Mouse (Mus musculus): ENCODE measurements around the gene Aox3. TPM values are rescaled to one million over a fixed set of nuclear protein-coding genes. Genes with fewer than 3 reads are reported as not detected.

The Aox3 gene
- polyA plus RNA-seq, 1 experiment from 2014 or later, result 0.91 TPM

- Histone ChIP-seq H3K9me3 (ENCODE audit: low read depth, low read length) (no peaks in the 10 kb centered on the region), H3K9ac (no peak overlapping the region), H3K4me1 (ENCODE audit: insufficient read depth) (no peaks in the 10 kb centered on the region), H3K27me3 (ENCODE audit: insufficient read depth, low read length) (no peaks in the 10 kb centered on the region), H3K4me3 (ENCODE audit: low read depth, low read length) (no peak overlapping the region), H3K4me2 (no peak overlapping the region), H3K27ac (ENCODE audit: low read depth) (no peak overlapping the region), H3K36me3 (ENCODE audit: insufficient read depth) (no peaks in the 10 kb centered on the region)
- WGBS, result 47% methylated on average over 5 of the region's 5 CpGs
- peak; percentile 15 for DNase-seq
- peak; percentile 44 for TF ChIP-seq CTCF (IDR thresholded peaks at IDR 0.05; ENCODE audit: low read depth)
- ATAC-seq (ENCODE audit: insufficient read depth), result no peak
Measured at GRCm38 (mm10) chr1:58235405-58235804, 122.5 kb downstream of the Aox3 start.

GRCm38 (mm10) chr1:58237527-58238299 lies 124.8 kb downstream of the Aox3 start:
- Histone ChIP-seq H3K36me3 (ENCODE audit: insufficient read depth) (no peaks in the 10 kb centered on the region), H3K4me1 (ENCODE audit: insufficient read depth) (no peaks in the 10 kb centered on the region), H3K27me3 (ENCODE audit: insufficient read depth, low read length) (no peaks in the 10 kb centered on the region), H3K27ac (ENCODE audit: low read depth) (no peak overlapping the region), H3K4me2 (no peak overlapping the region), H3K9ac (no peak overlapping the region), H3K9me3 (ENCODE audit: low read depth, low read length) (no peaks in the 10 kb centered on the region), H3K4me3 (ENCODE audit: low read depth, low read length) (no peak overlapping the region)
- WGBS, result 64% methylated on average over 4 of the region's 4 CpGs
- TF ChIP-seq CTCF (IDR thresholded peaks at IDR 0.05; ENCODE audit: low read depth), result no peak
- peak; percentile 47; the same call in 1 of the 2 replicates for ATAC-seq (ENCODE audit: insufficient read depth)
- DNase-seq, result peak; percentile 59

GRCm38 (mm10) chr1:58238440-58238839 lies 125.5 kb downstream of the Aox3 start:
- ATAC-seq (ENCODE audit: insufficient read depth) (no peak), DNase-seq (no peak)
- H3K4me3 ChIP-seq (ENCODE audit: low read depth, low read length), result no peak overlapping the region
- TF ChIP-seq CTCF (IDR thresholded peaks at IDR 0.05; ENCODE audit: low read depth), result no peak
- WGBS, result 71% methylated on average over 5 of the region's 5 CpGs
- H3K27ac ChIP-seq (ENCODE audit: low read depth), result no peak overlapping the region
- no peaks in the 10 kb centered on the region for H3K4me1 ChIP-seq (ENCODE audit: insufficient read depth)
- H3K9me3 ChIP-seq (ENCODE audit: low read depth, low read length), result no peaks in the 10 kb centered on the region
- H3K9ac ChIP-seq, result no peak overlapping the region
- H3K27me3 ChIP-seq (ENCODE audit: insufficient read depth, low read length), result no peaks in the 10 kb centered on the region
- H3K36me3 ChIP-seq (ENCODE audit: insufficient read depth), result no peaks in the 10 kb centered on the region
- H3K4me2 ChIP-seq, result no peak overlapping the region

GRCm38 (mm10) chr1:58238961-58239360 lies 126.0 kb downstream of the Aox3 start:
- no peak for TF ChIP-seq CTCF (IDR thresholded peaks at IDR 0.05; ENCODE audit: low read depth)
- Histone ChIP-seq H3K9ac (no peak overlapping the region), H3K4me3 (ENCODE audit: low read depth, low read length) (no peak overlapping the region), H3K4me1 (ENCODE audit: insufficient read depth) (no peaks in the 10 kb centered on the region), H3K36me3 (ENCODE audit: insufficient read depth) (no peaks in the 10 kb centered on the region), H3K27me3 (ENCODE audit: insufficient read depth, low read length) (no peaks in the 10 kb centered on the region), H3K9me3 (ENCODE audit: low read depth, low read length) (no peaks in the 10 kb centered on the region), H3K4me2 (no peak overlapping the region), H3K27ac (ENCODE audit: low read depth) (no peak overlapping the region)
- no peak for ATAC-seq (ENCODE audit: insufficient read depth)
- DNase-seq, result no peak
- 83% methylated on average over 9 of the region's 9 CpGs for WGBS

GRCm38 (mm10) chr1:58240347-58240746 lies 127.4 kb downstream of the Aox3 start:
- Histone ChIP-seq H3K36me3 (ENCODE audit: insufficient read depth) (no peaks in the 10 kb centered on the region), H3K4me3 (ENCODE audit: low read depth, low read length) (no peak overlapping the region), H3K9ac (no peak overlapping the region), H3K27ac (ENCODE audit: low read depth) (no peak overlapping the region), H3K4me2 (no peak overlapping the region), H3K27me3 (ENCODE audit: insufficient read depth, low read length) (no peaks in the 10 kb centered on the region), H3K9me3 (ENCODE audit: low read depth, low read length) (no peaks in the 10 kb centered on the region), H3K4me1 (ENCODE audit: insufficient read depth) (no peaks in the 10 kb centered on the region)
- ATAC-seq (ENCODE audit: insufficient read depth), result no peak
- peak; percentile 9 for DNase-seq
- TF ChIP-seq CTCF (IDR thresholded peaks at IDR 0.05; ENCODE audit: low read depth), result peak; percentile 41
- 55% methylated on average over 6 of the region's 6 CpGs for WGBS

GRCm38 (mm10) chr1:58244487-58244886 lies 131.6 kb downstream of the Aox3 start:
- Histone ChIP-seq H3K27me3 (ENCODE audit: insufficient read depth, low read length) (no peaks in the 10 kb centered on the region), H3K27ac (ENCODE audit: low read depth) (no peak overlapping the region), H3K9me3 (ENCODE audit: low read depth, low read length) (no peaks in the 10 kb centered on the region), H3K4me3 (ENCODE audit: low read depth, low read length) (no peak overlapping the region), H3K4me1 (ENCODE audit: insufficient read depth) (no peaks in the 10 kb centered on the region), H3K36me3 (ENCODE audit: insufficient read depth) (no peaks in the 10 kb centered on the region), H3K4me2 (no peak overlapping the region), H3K9ac (no peak overlapping the region)
- 76% methylated on average over 3 of the region's 3 CpGs for WGBS
- ATAC-seq (ENCODE audit: insufficient read depth) (no peak), DNase-seq (no peak)
- TF ChIP-seq CTCF (IDR thresholded peaks at IDR 0.05; ENCODE audit: low read depth), result no peak

GRCm38 (mm10) chr1:58248518-58248917 lies 135.6 kb downstream of the Aox3 start:
- Histone ChIP-seq H3K9ac (no peak overlapping the region), H3K4me1 (ENCODE audit: insufficient read depth) (no peaks in the 10 kb centered on the region), H3K4me2 (no peak overlapping the region), H3K27ac (ENCODE audit: low read depth) (no peak overlapping the region), H3K9me3 (ENCODE audit: low read depth, low read length) (no peaks in the 10 kb centered on the region), H3K27me3 (ENCODE audit: insufficient read depth, low read length) (no peaks in the 10 kb centered on the region), H3K36me3 (ENCODE audit: insufficient read depth) (no peaks in the 10 kb centered on the region), H3K4me3 (ENCODE audit: low read depth, low read length) (no peak overlapping the region)
- no peak for TF ChIP-seq CTCF (IDR thresholded peaks at IDR 0.05; ENCODE audit: low read depth)
- WGBS, result 43% methylated on average over 1 of the region's 1 CpGs
- no peak for ATAC-seq (ENCODE audit: insufficient read depth)
- no peak for DNase-seq

Other genes with a start within 250 kb of the Aox3 start
- gene Sgo2a, start 117.2 kb upstream of the Aox3 start, polyA plus RNA-seq (2014; fragmentation: Nextera tagmentation; extraction: Ambion mirVana), result 27.1 and 28.8 TPM in 2 replicates
- 17.2 and 18.4 TPM in 2 replicates for gene Kctd18, start 94.2 kb upstream of the Aox3 start, polyA plus RNA-seq (2014; fragmentation: Nextera tagmentation; extraction: Ambion mirVana)
- 0.41 and 0.72 TPM in 2 replicates for gene Aox1, start 83.2 kb upstream of the Aox3 start, polyA plus RNA-seq (2014; fragmentation: Nextera tagmentation; extraction: Ambion mirVana)
- 0.22 TPM in 1 of 2 replicates, not detected in the other for gene Aox4, start 97.3 kb downstream of the Aox3 start, polyA plus RNA-seq (2014; fragmentation: Nextera tagmentation; extraction: Ambion mirVana)
- gene Aox2, start 165.2 kb downstream of the Aox3 start, polyA plus RNA-seq (2014; fragmentation: Nextera tagmentation; extraction: Ambion mirVana), result 0.03 TPM in 1 of 2 replicates, not detected in the other